Mouse (Mus musculus): ENCODE measurements at regions not wholly inside any gene's neighbourhood (a gene's known extent, or its start where the extent isn't known, plus 50 kb on each side); places are given as distances from the start of the nearest gene placed in this dataset.

DNA sequence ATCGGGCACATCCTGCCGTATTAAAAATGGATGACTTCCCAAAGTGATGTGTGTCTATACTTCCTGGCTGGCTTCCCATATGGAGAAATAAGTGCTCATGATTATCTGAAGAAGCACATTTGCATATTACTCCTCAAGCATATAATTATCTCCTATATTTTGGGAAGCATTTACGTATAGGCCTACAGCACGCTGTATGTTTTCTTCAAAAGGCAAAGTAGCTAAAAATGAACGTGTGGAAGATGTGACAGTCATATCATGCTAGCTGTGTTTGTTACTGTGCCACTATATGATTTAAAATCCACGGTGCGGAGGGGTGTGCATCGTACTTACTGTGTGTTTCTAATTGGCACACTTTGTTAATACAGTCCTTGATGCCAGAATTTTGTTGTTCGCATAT, 242.7 kb downstream of the Antxr2 start:
- TF ChIP-seq POLR2A (IDR thresholded peaks at IDR 0.05; ENCODE audit: borderline replicate concordance, insufficient read depth, low read length) (no peak), CTCF (IDR thresholded peaks at IDR 0.05; ENCODE audit: borderline replicate concordance, insufficient read depth, low read depth, low read length) (no peak)

Measured in cerebellum, adult 2 months (tissue).